Mouse (Mus musculus) heart, postnatal 14 days (tissue): ENCODE measurements around the gene Ptx3. TPM values are rescaled to one million over a fixed set of nuclear protein-coding genes. Genes with fewer than 3 reads are reported as not detected.

Experiments
- total RNA-seq, 2 experiments: library from RNA; stranded (reverse); gene quantifications; 2 replicates each; pipeline ENCODE4 v1.2.3; 2021

Ptx3 gene
- total RNA-seq, 2 experiments from 2014 or later = 1.9 to 2.2 TPM

Other genes starting within 250 kb of the Ptx3 start
- under 1 TPM; 0.12 TPM for gene Veph1, start 76.9 kb downstream of the Ptx3 start, total RNA-seq